Mouse (Mus musculus): ENCODE results near the gene Il1f8. TPM values are rescaled to one million over a fixed set of nuclear protein-coding genes. Genes with fewer than 3 reads are reported as not detected.

The Il1f8 gene
- polyA plus RNA-seq (2012; ENCODE audit: low replicate concordance): not detected in 2 replicates

DNA sequence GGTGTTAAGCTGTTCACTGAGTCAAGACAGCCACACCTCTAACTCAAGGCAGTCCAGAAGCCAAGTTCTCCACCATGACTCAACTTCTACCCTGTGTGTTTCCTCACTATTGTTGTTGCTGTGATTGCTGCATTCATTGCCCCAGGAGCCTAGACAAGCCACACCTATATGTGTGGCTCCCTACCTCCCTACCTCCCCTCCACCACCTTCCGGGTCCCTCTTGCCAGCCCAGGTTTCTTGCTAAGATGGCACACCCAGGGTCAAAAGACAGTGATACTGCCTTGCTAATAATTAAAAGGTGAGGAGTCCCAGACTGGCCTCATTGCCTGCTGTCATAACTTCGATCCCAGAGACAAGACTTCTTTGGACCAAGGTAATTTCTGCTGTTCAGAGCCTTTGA, at the start of gene Il1f8:
Gene Il1f8 (plus strand): TSS at position 301 of the 400 bp plus-strand sequence.

DNA sequence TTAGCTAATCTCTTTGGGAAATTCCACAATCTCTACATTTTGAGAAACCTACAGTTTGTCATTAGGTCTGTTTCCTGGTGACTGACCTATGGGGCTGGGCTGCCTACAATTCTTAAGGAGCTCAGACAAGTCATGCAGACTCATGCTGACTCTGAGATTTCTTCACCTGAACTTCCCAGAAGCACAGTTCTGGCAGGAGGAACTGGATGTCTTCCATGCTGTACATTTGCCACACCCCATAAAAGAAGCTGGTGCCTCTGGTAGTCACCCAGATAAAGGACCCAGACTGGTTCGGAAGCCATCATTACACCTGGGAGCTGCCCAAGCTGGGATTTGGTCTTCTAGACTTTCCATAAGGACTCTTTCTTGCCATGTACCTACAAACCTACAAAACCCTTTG, 33.2 kb downstream of the Il1f8 start, which contains the start of gene Il1f9:
Gene Il1f9 (plus strand): TSS at position 301 of the 400 bp plus-strand sequence.

Other genes starting within 250 kb of the Il1f8 start
- gene Hnmt, start 103.8 kb upstream of the Il1f8 start, polyA plus RNA-seq (2012; ENCODE audit: low replicate concordance): not detected in 2 replicates
- gene Tbpl2, start 56.6 kb upstream of the Il1f8 start, polyA plus RNA-seq (2012; ENCODE audit: low replicate concordance): not detected in 2 replicates
- 0.73 and 0.87 TPM in 2 replicates for gene Il1f9, start 33.3 kb downstream of the Il1f8 start, polyA plus RNA-seq (2012; ENCODE audit: low replicate concordance)
- gene Il1f6, start 62.3 kb downstream of the Il1f8 start, polyA plus RNA-seq (2012; ENCODE audit: low replicate concordance): not detected in 2 replicates
- not detected in 2 replicates for gene Il1f5, start 123.8 kb downstream of the Il1f8 start, polyA plus RNA-seq (2012; ENCODE audit: low replicate concordance)
- not detected in 2 replicates for gene Il1f10, start 138.0 kb downstream of the Il1f8 start, polyA plus RNA-seq (2012; ENCODE audit: low replicate concordance)
- 0.94 and 1.5 TPM in 2 replicates for gene Il1rn, start 183.7 kb downstream of the Il1f8 start, polyA plus RNA-seq (2012; ENCODE audit: low replicate concordance)
- 38.7 and 70.9 TPM in 2 replicates for gene Psd4, start 214.4 kb downstream of the Il1f8 start, polyA plus RNA-seq (2012; ENCODE audit: low replicate concordance)

All from hematopoietic multipotent progenitor cell, adult 10-12 weeks (in vitro differentiated cells).